Mouse (Mus musculus) hindlimb bud, embryonic 11.5 days (tissue): ENCODE results near the gene Aox2.
A peak's percentile ranks its signal among the peaks of the same experiment; 100 is the strongest.
"Not testable (repeated sequence)": the region's sequence is repeated elsewhere in the genome, so short reads cannot be mapped to it uniquely, and the experiment has no call there.

Experiments used
- DNase-seq: peaks from one replicate; pipeline ENCODE4 v3.0.0-alpha.2; 2012; ENCODE audit warnings: low read depth, low spot score; ENCODE audit errors: extremely low spot score

The Aox2 gene

GRCm38 (mm10) chr1:58343861-58344260, 65.7 kb downstream of the Aox2 start:
- no peak for DNase-seq

GRCm38 (mm10) chr1:58344570-58344969, 66.4 kb downstream of the Aox2 start:
- no peak for DNase-seq

- DNase-seq, result no peak
Observed at GRCm38 (mm10) chr1:58346159-58346558, 68.0 kb downstream of the Aox2 start.

GRCm38 (mm10) chr1:58348712-58349111, 70.6 kb downstream of the Aox2 start:
- no peak for DNase-seq

- DNase-seq, result no peak
Observed at GRCm38 (mm10) chr1:58353238-58353893, 75.2 kb downstream of the Aox2 start.

- no peak for DNase-seq
Observed at GRCm38 (mm10) chr1:58358958-58359901, 81.1 kb downstream of the Aox2 start.

GRCm38 (mm10) chr1:58362296-58362695, 84.2 kb downstream of the Aox2 start:
- DNase-seq, result no peak

GRCm38 (mm10) chr1:58364551-58364950, 86.4 kb downstream of the Aox2 start:
- no peak for DNase-seq

GRCm38 (mm10) chr1:58365829-58366228, 87.7 kb downstream of the Aox2 start:
- DNase-seq, result no peak

- no peak for DNase-seq
Observed at GRCm38 (mm10) chr1:58366737-58367471, 88.8 kb downstream of the Aox2 start.

GRCm38 (mm10) chr1:58369716-58370115, 91.6 kb downstream of the Aox2 start:
- no peak for DNase-seq

- DNase-seq, result not testable (repeated sequence)
Observed at GRCm38 (mm10) chr1:58374266-58374665, 96.1 kb downstream of the Aox2 start.

GRCm38 (mm10) chr1:58375574-58376147, 97.5 kb downstream of the Aox2 start:
- no peak for DNase-seq

- no peak for DNase-seq
Observed at GRCm38 (mm10) chr1:58382586-58383281, 104.6 kb downstream of the Aox2 start.

GRCm38 (mm10) chr1:58391421-58392267, 113.5 kb downstream of the Aox2 start:
- DNase-seq, result no peak

GRCm38 (mm10) chr1:58392268-58392651, 114.1 kb downstream of the Aox2 start:
- DNase-seq, result no peak

- DNase-seq, result peak; percentile 50
Observed at GRCm38 (mm10) chr1:58392652-58393283, 114.6 kb downstream of the Aox2 start, which contains the start of gene Bzw1. Gene Bzw1 (plus strand): TSS chr1:58392898.

- no peak for DNase-seq
Observed at GRCm38 (mm10) chr1:58393284-58394195, 115.4 kb downstream of the Aox2 start.
